Mouse (Mus musculus) lung, embryonic 16.5 days (tissue): ENCODE data around the gene Gas2. TPM values are rescaled to one million over a fixed set of nuclear protein-coding genes. Genes with fewer than 3 reads are reported as not detected.

Source experiments
- ATAC-seq: fragments of 200-750 bp; cut with Nextera tagmentation; 2 replicates; pipeline ENCODE4 v1.8.0; 2017; ENCODE audit warnings: low read depth, mild to moderate bottlenecking, moderate library complexity
- H3K27ac ChIP-seq: fragments of 300-500 bp; sonication (generic); 2 replicates; pipeline ENCODE4 v1.5.1; 2014; ENCODE audit warnings: mild to moderate bottlenecking, control low read depth, low read length
- H3K27me3 ChIP-seq: fragments of 300-500 bp; sonication (generic); 2 replicates; pipeline ENCODE4 v1.6.1; 2014; ENCODE audit warnings: low read depth, low read length, mixed read lengths; ENCODE audit not compliant: control insufficient read depth, insufficient read depth
- H3K36me3 ChIP-seq: fragments of 300-500 bp; sonication (generic); 2 replicates; pipeline ENCODE4 v1.6.1; 2014; ENCODE audit warnings: low read length; ENCODE audit not compliant: control insufficient read depth, insufficient read depth
- H3K4me1 ChIP-seq: fragments of 300-500 bp; sonication (generic); replicated peaks from 2 replicates; pipeline ENCODE4 v1.6.1; 2014; ENCODE audit warnings: low read length, mixed read lengths; ENCODE audit not compliant: control insufficient read depth, insufficient read depth
- H3K4me2 ChIP-seq: fragments of 300-500 bp; sonication (generic); 2 replicates; pipeline ENCODE4 v1.6.1; 2014; ENCODE audit warnings: low read depth, low read length, control low read depth
- H3K4me3 ChIP-seq: fragments of 300-500 bp; sonication (generic); 2 replicates; pipeline ENCODE4 v1.5.1; 2014; ENCODE audit warnings: mild to moderate bottlenecking, low read length, control low read depth
- H3K9ac ChIP-seq: fragments of 300-500 bp; sonication (generic); 2 replicates; pipeline ENCODE4 v1.6.1; 2014; ENCODE audit warnings: low read length, control low read depth
- H3K9me3 ChIP-seq: fragments of 300-500 bp; sonication (generic); 2 replicates; pipeline ENCODE4 v1.6.1; 2016; ENCODE audit warnings: low read length; ENCODE audit not compliant: control insufficient read depth
- WGBS: fragments of 180-500 bp; shearing (Covaris S2); extraction: QIAGEN DNeasy Blood & Tissue Kit; methylation state at CpG from one replicate; pipeline ENCODE4 v1.1.7; 2014; 5-methylcytosine and 5-hydroxymethylcytosine counted together
- polyA plus RNA-seq: library from polyadenylated mRNA; unstranded; fragments of >200 nt; fragmentation: Nextera tagmentation; extraction: Ambion mirVana; gene quantifications from 2 replicates; pipeline ENCODE4 v1.2.1, GENCODE M21; 2015

Gene Gas2
- polyA plus RNA-seq = 8.9 and 9.4 TPM in 2 replicates

DNA sequence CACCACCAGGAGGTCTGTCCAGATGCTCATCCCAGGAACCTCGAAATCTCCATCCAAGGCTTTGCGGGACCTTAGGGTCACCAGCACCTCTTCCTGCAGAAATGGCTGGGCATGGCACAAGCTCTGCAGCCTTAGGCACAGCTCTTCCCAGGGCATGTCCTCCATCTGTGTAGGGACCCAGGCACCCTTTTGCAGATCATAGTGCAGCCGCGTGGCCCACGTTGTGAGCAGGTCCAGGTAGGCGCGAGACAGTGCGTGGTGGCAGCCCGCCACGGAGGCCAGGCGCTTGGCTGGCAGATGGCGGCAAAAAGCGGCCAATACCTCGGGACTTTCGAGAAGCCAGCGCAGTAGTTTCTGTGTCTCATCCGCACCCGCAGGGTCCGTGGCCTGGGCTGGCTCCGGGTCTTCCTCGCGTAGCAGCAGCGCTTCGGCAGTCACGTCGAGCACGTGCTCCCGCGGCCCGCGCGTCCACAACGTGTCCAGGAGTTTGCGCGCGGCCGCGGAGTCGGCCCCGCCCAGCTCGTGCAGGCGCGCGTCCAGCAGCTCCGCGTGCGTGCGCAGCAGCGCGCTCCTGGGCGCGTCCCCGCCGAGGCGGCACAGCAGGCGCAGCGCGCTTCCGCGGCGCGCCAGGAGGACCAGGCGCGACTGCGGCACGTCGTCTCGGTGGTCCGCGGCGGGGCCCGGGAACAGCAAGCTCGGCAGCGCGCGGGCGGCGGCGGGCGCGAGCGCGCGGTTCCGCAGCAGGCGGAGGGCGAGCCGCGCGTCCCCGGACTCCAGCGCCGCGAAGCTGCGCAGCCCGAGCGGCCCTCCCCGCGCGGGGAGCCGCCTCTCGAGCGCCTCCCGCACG lies at the start of gene Gas2:
Gene Gas2, plus strand, starts transcription at position 766 of the 847 bp plus-strand sequence.
- no peaks in the 10 kb centered on the region for H3K9me3 ChIP-seq
- no peaks in the 10 kb centered on the region for H3K36me3 ChIP-seq
- peak within 1 kb of the TSS; percentile 83 for H3K4me3 ChIP-seq
- no peaks in the 10 kb centered on the region for H3K27me3 ChIP-seq
- peak within 1 kb of the TSS; percentile 88 for H3K9ac ChIP-seq
- peak; percentile 89 for ATAC-seq
- peak within 1 kb of the TSS; percentile 97 for H3K27ac ChIP-seq
- H3K4me1 ChIP-seq = peaks cover 13% of the 10 kb centered on the region
- WGBS = 8% methylated on average over 71 of the region's 105 CpGs
- peak within 1 kb of the TSS; percentile 87 for H3K4me2 ChIP-seq

DNA sequence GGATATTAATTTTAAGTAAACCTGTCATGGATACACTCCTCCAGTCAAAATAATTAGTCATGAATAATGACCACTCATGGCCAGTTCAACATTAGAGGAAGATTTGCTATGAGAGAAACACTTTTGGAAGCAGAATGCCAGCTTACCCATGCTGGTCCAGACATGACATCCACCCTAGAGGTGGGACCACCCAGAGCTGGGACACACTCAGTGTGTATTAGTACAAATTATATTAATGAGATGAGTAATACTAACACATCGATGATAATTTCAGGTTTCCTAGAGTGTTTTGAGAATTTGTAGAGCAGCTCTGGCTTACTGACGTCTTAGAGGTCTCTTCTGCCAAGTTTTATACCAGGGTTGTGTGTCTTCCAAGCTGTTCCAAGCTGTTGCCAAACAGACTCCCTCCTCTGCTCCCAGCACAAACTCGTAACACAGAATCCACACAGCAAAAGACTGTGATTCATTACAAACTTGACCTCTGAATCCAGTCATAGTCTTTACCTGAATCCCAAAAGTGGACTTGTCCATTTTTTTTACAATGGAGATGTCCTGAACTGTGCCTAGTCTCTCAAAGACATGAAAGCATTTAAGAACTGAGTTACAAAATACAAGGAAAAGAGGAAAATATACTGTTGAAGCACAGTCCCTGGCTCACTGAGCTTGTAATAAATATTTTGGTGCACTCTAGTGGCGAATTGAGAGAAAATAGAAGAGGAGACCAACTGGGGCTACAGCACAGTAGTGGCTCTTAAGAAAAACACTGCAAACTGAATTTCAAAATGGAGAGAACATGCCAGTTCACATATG lies 46.1 kb upstream of the Gas2 start:
- no peaks in the 10 kb centered on the region for H3K36me3 ChIP-seq
- no peaks in the 10 kb centered on the region for H3K4me1 ChIP-seq
- no peaks in the 10 kb centered on the region for H3K27me3 ChIP-seq
- H3K4me3 ChIP-seq = no peak overlapping the region
- no peak overlapping the region for H3K9ac ChIP-seq
- H3K4me2 ChIP-seq = no peak overlapping the region
- no peaks in the 10 kb centered on the region for H3K9me3 ChIP-seq
- 35% methylated on average over 4 of the region's 4 CpGs for WGBS
- ATAC-seq = no peak
- no peak overlapping the region for H3K27ac ChIP-seq

DNA sequence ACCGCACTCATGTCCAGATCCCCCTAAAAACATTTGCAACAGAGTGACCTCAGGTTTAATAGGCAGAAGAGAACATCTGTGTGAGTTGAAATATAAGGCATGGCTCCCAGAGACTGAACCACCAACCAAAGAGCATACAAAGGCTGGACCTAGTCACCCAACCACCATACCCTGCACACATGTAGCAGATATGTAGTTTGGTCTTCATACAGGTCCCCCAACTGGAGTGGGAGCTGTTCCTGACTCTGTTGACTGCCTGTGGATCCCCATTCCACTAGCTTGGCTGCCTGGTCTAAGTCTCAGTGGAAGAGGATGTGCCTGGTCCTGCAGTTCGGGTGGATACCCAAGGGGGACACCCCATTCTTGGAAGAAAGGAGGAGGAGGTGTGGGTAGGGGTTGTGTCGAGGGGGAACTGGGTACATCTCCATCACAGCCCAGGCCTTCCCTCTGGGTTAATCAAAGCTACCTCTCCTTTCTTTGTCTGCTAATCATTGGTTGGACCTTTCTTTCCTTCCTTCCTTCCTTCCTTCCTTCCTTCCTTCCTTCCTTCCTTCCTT lies 45.5 kb upstream of the Gas2 start:
- Histone ChIP-seq H3K27me3 (no peaks in the 10 kb centered on the region), H3K36me3 (no peaks in the 10 kb centered on the region), H3K9ac (no peak overlapping the region), H3K4me2 (no peak overlapping the region), H3K27ac (no peak overlapping the region), H3K4me1 (no peaks in the 10 kb centered on the region), H3K4me3 (no peak overlapping the region), H3K9me3 (no peaks in the 10 kb centered on the region)
- WGBS = 55% methylated on average over 3 of the region's 3 CpGs
- ATAC-seq = no peak

DNA sequence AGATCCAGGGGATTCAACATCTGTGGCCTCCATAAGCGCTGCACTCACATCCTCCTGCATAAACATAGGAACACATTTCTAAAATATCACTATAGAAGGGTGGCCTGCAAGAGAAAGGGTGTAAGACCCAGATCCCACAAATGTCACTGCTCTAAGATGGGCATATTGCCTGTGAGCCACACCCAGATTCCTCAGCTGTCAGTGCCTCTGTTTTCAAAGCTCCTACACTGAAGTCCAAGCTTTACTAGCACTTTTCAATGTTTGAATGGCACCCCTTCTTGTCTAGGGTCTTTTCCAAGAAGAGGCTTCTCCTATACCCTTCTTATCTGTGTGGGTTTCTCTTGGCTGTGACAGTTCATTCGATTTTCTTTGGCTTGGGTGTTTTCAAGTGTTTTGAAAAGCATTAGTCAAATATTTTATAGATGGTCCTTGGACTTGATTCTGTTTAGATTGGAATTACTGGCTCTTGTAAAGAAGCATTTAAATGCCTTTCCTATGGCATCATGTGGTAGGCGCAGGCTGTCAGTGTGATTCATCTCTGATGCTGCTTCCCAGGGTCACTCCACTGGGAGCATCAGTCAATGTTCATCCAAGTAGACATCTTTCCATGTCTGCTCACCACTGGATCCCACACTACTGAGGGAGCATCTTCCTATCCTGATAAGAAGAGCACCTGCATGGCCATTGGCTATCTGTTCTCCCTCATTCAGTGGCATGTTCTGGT lies 43.4 kb upstream of the Gas2 start:
- Histone ChIP-seq H3K4me3 (no peak overlapping the region), H3K9me3 (no peaks in the 10 kb centered on the region), H3K27ac (no peak overlapping the region), H3K36me3 (no peaks in the 10 kb centered on the region), H3K27me3 (no peaks in the 10 kb centered on the region), H3K4me1 (no peaks in the 10 kb centered on the region), H3K4me2 (no peak overlapping the region), H3K9ac (no peak overlapping the region)
- WGBS = 60% methylated on average over 3 of the region's 3 CpGs
- no peak for ATAC-seq

DNA sequence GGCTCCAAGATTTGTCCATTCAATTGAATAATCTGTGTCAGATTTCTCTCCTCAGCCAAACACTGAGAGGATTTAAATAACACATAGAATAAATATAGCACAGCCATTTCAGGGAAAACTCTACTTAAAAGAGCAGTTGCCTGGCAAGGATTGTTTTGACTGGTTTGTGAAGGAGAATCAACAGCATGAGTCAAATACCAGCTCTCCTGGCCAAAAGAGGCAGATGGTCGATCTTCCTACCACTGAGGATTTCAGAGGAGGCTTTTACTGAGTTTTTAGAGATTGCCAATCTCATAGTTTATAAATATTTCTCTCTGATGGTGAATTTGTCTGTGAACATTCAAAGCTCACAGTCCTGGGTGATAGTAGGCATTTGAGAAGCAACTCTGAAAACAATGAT lies 41.9 kb upstream of the Gas2 start:
- Histone ChIP-seq H3K9ac (no peak overlapping the region), H3K27ac (no peak overlapping the region), H3K9me3 (no peaks in the 10 kb centered on the region), H3K4me2 (no peak overlapping the region), H3K4me1 (no peaks in the 10 kb centered on the region), H3K4me3 (no peak overlapping the region), H3K36me3 (no peaks in the 10 kb centered on the region), H3K27me3 (no peaks in the 10 kb centered on the region)
- WGBS = 42% methylated on average over 1 of the region's 1 CpGs
- ATAC-seq = no peak

DNA sequence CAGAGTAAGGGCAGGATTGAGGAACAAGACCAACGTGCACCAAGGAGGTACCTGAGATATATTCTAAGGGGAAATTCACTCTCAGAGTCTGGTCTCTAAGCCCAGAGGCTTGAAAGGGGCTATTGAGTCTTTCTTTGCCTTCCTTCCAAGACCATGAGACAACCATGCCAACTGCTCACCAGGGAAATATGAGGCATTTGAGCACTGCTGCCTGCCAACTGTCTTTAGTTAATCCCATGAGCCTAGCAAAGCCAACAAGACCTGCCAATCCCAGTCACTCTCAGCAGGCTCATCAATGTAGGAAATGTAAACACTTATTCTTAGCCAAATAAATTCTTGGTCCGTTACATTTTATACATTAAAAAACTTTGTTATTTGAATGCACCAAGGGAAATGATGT lies 40.3 kb upstream of the Gas2 start:
- 35% methylated on average over 2 of the region's 2 CpGs for WGBS
- no peak overlapping the region for H3K27ac ChIP-seq
- H3K9me3 ChIP-seq = no peaks in the 10 kb centered on the region
- no peak overlapping the region for H3K9ac ChIP-seq
- no peaks in the 10 kb centered on the region for H3K36me3 ChIP-seq
- no peaks in the 10 kb centered on the region for H3K27me3 ChIP-seq
- no peak overlapping the region for H3K4me3 ChIP-seq
- no peaks in the 10 kb centered on the region for H3K4me1 ChIP-seq
- no peak overlapping the region for H3K4me2 ChIP-seq
- no peak for ATAC-seq

DNA sequence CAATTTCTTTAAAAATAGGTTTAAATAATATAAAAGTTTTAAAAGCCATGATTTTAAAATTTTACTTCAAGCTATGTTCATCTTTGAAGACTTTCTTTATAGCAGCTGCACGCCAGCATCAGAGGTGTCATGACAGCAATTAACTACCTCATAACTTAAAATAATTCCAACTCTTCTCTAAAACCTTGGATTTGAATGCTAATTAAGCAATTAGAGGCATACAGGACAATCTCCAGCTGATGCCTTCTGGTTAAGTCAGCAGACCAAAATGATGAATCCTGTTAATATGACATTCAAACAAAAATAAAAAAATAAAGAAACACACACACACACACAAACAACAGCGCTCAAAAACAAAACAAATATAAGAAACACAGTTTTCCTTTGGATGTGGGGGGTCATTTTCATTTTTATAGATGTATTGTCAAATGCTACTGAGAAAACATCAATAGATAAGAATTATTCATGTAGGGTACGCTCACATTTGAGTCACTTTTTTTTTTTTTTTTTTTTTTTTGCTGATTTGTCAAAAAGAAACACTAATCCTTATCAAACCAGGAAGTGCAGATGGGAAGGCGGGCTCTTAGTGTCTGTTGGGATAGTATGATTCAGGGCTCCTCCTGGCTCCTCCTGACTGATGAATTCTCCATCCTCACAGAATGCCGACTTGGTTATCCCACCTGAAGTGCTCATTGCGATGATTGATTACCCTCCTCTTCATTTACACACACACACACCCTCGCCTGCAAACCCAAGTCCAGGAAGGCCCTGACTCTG lies 38.1 kb upstream of the Gas2 start:
- Histone ChIP-seq H3K9ac (no peak overlapping the region), H3K27me3 (no peaks in the 10 kb centered on the region), H3K4me3 (no peak overlapping the region), H3K27ac (no peak overlapping the region), H3K9me3 (no peaks in the 10 kb centered on the region), H3K4me2 (no peak overlapping the region), H3K4me1 (no peaks in the 10 kb centered on the region), H3K36me3 (no peaks in the 10 kb centered on the region)
- WGBS = 58% methylated on average over 7 of the region's 7 CpGs
- ATAC-seq = no peak

DNA sequence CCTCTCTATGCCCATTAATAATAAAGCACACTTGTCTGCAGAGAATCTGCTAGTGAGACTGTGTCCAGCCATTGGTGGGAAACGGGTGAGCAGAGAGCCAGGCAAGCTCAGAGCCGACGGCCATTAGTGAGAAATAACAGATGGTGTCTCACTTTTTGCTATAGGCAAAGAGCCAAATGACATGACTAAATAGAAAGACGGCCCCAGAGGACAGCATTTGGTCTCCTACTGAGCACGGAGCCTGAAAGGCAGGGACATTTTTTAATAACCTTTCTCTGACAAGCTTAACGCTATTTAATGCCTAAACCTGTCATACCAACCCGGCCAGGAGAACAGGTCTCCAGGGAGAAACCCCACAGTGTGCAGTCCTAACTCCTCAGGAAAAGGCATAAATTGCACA lies 29.9 kb upstream of the Gas2 start:
- no peaks in the 10 kb centered on the region for H3K4me1 ChIP-seq
- no peak; the same call in 1 of the 2 replicates for ATAC-seq
- H3K36me3 ChIP-seq = no peaks in the 10 kb centered on the region
- H3K9me3 ChIP-seq = no peaks in the 10 kb centered on the region
- H3K27me3 ChIP-seq = no peaks in the 10 kb centered on the region
- WGBS = 48% methylated on average over 7 of the region's 7 CpGs
- no peak overlapping the region for H3K9ac ChIP-seq
- H3K27ac ChIP-seq = no peak overlapping the region
- no peak overlapping the region for H3K4me2 ChIP-seq
- H3K4me3 ChIP-seq = no peak overlapping the region
